Mouse (Mus musculus) heart, postnatal 36 days (tissue): Measurements from ENCODE around the gene Ccdc102a. TPM values are rescaled to one million over a fixed set of nuclear protein-coding genes. Genes with fewer than 3 reads are reported as not detected.
"Not testable (repeated sequence)": the region's sequence is repeated elsewhere in the genome, so short reads cannot be mapped to it uniquely, and the experiment has no call there.

ENCODE experiments used
- DNase-seq, 2 experiments: peaks; one replicate each; pipeline ENCODE4 v3.0.0; 2021 to 2022
- intact Hi-C: fragments of 180-260 bp; cut with DNase I; formaldehyde crosslinking; loops from one replicate; pipeline ENCODE4 v1.15.1; 2025
- total RNA-seq, 2 experiments: library from RNA; stranded (reverse); gene quantifications; 2 replicates each; pipeline ENCODE4 v1.2.3; 2021

Gene Ccdc102a
- total RNA-seq, 2 experiments from 2014 or later = 6.8 to 6.9 TPM

DNA sequence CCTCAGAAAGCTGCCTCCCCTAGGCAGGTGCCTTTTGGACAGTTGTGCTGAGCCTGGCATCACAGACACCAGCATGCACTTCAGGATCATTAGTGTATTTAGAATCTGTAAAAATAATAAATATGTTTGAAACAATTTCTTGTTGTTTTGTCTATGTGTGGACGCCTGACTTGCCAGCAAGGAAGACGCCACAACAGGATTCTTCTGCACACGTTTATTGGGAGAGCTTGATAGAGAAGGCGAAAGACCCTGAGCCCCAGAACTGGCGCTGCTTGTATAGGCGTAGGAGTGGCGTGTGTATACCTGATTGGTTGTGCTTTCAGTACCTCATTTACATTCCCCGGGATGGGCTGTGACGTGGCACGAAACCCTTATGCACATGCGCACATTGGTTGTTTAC lies 63.1 kb downstream of the Ccdc102a start:
- intact Hi-C loops = not testable (repeated sequence)

More for the DNA sequence above, 63.1 kb downstream of the Ccdc102a start:
- DNase-seq = not testable (repeated sequence)

Other genes starting within 250 kb of the Ccdc102a start
- under 1 TPM; 0.31 to 0.38 TPM for gene Pllp, start 221.8 kb downstream of the Ccdc102a start, total RNA-seq
- gene Ccl22, start 172.5 kb downstream of the Ccdc102a start, total RNA-seq = not detected
- gene Cx3cl1, start 146.1 kb downstream of the Ccdc102a start, total RNA-seq = 1 to 10 TPM; 2.9 to 4.4 TPM
- not detected for gene Ccl17, start 107.6 kb downstream of the Ccdc102a start, total RNA-seq
- gene Coq9, start 79.8 kb downstream of the Ccdc102a start, total RNA-seq = 100 to 1,000 TPM; 536 to 626 TPM
- gene Ciapin1, start 79.7 kb downstream of the Ccdc102a start, total RNA-seq = 10 to 100 TPM; 73.7 to 91.4 TPM
- 10 to 100 TPM; 69.1 to 69.9 TPM for gene Polr2c, start 60.6 kb downstream of the Ccdc102a start, total RNA-seq
- 10 to 100 TPM; 16.6 to 20.4 TPM for gene Dok4, start 41.8 kb downstream of the Ccdc102a start, total RNA-seq
- under 1 TPM; 0.24 to 0.31 TPM for gene Adgrg5, start 5.6 kb upstream of the Ccdc102a start, total RNA-seq
- gene Adgrg1, start 56.7 kb upstream of the Ccdc102a start, total RNA-seq = 10 to 100 TPM; 42.5 to 62.0 TPM
- 1 to 10 TPM; 1.9 to 2.1 TPM for gene Adgrg3, start 99.6 kb upstream of the Ccdc102a start, total RNA-seq
- not detected for gene Drc7, start 137.0 kb upstream of the Ccdc102a start, total RNA-seq
- 1 to 10 TPM; 7.2 to 7.5 TPM for gene Katnb1, start 163.1 kb upstream of the Ccdc102a start, total RNA-seq